Mouse (Mus musculus) stomach, embryonic 14.5 days (tissue): ENCODE measurements around the gene Tceanc2. TPM values are rescaled to one million over a fixed set of nuclear protein-coding genes. Genes with fewer than 3 reads are reported as not detected.

ENCODE experiments used
- ATAC-seq: fragments of 200-750 bp; cut with Nextera tagmentation; 2 replicates; pipeline ENCODE4 v1.8.0; 2017; ENCODE audit warnings: low read depth, moderate TSS enrichment; ENCODE audit not compliant: insufficient number of reproducible peaks, insufficient read depth, low FRiP score
- H3K27ac ChIP-seq: fragments of 300-500 bp; sonication (generic); 2 replicates; pipeline ENCODE4 v1.5.1; 2014; ENCODE audit warnings: mild to moderate bottlenecking, low read length, moderate library complexity, mixed read lengths
- H3K27me3 ChIP-seq: fragments of 300-500 bp; sonication (generic); 2 replicates; pipeline ENCODE4 v1.6.1; 2014; ENCODE audit warnings: low read length, control low read depth, mixed read lengths; ENCODE audit not compliant: control insufficient read depth, insufficient read depth
- H3K36me3 ChIP-seq: fragments of 300-500 bp; sonication (generic); 2 replicates; pipeline ENCODE4 v1.6.1; 2014; ENCODE audit warnings: mild to moderate bottlenecking, control low read depth, low read length, moderate library complexity, mixed read lengths; ENCODE audit not compliant: control insufficient read depth, insufficient read depth
- H3K4me1 ChIP-seq: fragments of 300-500 bp; sonication (generic); 2 replicates; pipeline ENCODE4 v1.6.1; 2014; ENCODE audit warnings: low read length, control low read depth, mixed read lengths; ENCODE audit not compliant: control insufficient read depth, insufficient read depth
- H3K4me2 ChIP-seq: fragments of 300-500 bp; sonication (generic); replicated peaks from 2 replicates; pipeline ENCODE4 v1.6.1; 2014; ENCODE audit warnings: low read depth, low read length, control low read depth
- H3K4me3 ChIP-seq: fragments of 300-500 bp; sonication (generic); 2 replicates; pipeline ENCODE4 v1.5.1; 2014; ENCODE audit warnings: low read depth, low read length, control low read depth
- H3K9ac ChIP-seq: fragments of 300-500 bp; sonication (generic); replicated peaks from 2 replicates; pipeline ENCODE4 v1.6.1; 2014; ENCODE audit warnings: low read depth, mild to moderate bottlenecking, control low read depth, low read length, moderate library complexity, mixed read lengths
- H3K9me3 ChIP-seq: fragments of 300-500 bp; sonication (generic); 2 replicates; pipeline ENCODE4 v1.6.1; 2016; ENCODE audit warnings: low read depth, low read length, control low read depth; ENCODE audit not compliant: control insufficient read depth
- WGBS: fragments of 180-500 bp; shearing (Covaris S2); extraction: QIAGEN DNeasy Blood & Tissue Kit; methylation state at CpG from one replicate; pipeline ENCODE4 v1.1.7; 2014; 5-methylcytosine and 5-hydroxymethylcytosine counted together
- polyA plus RNA-seq: library from polyadenylated mRNA; unstranded; fragments of >200 nt; fragmentation: Nextera tagmentation; extraction: Ambion mirVana; gene quantifications from 2 replicates; pipeline ENCODE4 v1.2.1, GENCODE M21; 2014

Tceanc2 gene
- polyA plus RNA-seq, 1 experiment from 2014 or later = 20.8 TPM

DNA sequence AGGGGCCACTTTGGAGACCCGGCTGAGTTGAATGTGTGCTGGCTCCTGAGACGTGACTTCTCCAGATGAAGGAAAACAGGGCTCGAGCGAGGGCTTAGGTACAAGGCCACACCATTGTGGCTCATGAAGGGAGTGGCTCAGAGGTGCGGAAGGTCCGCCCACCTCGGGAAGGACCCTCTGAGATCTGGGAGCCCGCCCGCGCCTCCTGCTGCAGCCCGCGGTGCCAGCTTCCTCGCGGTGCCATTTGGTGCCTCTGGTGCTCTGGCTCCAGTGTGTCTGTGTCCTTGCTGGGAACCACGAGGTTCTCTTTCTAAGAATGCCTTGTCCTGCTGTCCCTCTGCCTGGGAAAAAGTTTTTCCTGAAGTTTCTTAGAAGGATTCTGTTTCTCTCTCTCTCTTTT, 81.0 kb downstream of the Tceanc2 start:
- no peak overlapping the region for H3K4me3 ChIP-seq
- no peak overlapping the region for H3K27ac ChIP-seq
- no peak overlapping the region for H3K4me2 ChIP-seq
- H3K27me3 ChIP-seq = no peaks in the 10 kb centered on the region
- no peak for ATAC-seq
- WGBS = 42% methylated on average over 15 of the region's 15 CpGs
- H3K4me1 ChIP-seq = 0 out of 2 replicates have a peak, but pooled peaks cover 4% of the 10 kb centered on the region
- no peaks in the 10 kb centered on the region for H3K9me3 ChIP-seq
- no peaks in the 10 kb centered on the region for H3K36me3 ChIP-seq
- no peak overlapping the region for H3K9ac ChIP-seq

DNA sequence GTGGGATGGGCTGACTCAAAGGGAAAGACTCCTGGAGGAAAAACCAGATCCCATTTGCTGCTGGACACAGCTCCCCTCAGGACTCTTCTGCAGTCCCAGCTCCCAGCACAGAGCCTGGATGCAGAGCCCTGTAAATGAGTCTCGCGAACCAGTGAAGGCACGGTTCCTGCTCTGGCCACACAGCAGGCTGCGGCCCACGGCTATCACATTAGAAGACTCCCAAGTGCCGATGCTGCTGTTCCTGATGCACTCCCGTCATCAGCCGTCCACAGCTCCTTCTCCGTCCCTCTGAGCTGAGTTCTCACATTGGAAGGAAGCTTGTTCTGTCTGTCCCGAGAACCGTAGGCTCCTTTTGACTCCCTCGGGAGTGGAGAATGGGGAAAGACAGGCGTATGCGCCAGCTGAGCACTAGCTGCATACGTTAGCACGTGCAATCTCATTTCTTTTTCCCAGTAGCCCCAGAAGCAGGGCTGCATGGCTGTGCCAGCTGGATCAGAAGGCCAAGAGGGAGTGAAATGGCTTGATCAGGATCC, 82.0 kb downstream of the Tceanc2 start, which contains the start of gene Cdcp2:
Gene Cdcp2 (plus strand): TSS at position 51 of the 533 bp plus-strand sequence.
- Histone ChIP-seq H3K9me3 (no peaks in the 10 kb centered on the region), H3K9ac (0 out of 2 replicates have a peak within 1 kb of the TSS, but pooled peaks have one; percentile 14), H3K27me3 (no peaks in the 10 kb centered on the region), H3K4me2 (no peak within 1 kb of the TSS), H3K36me3 (no peaks in the 10 kb centered on the region), H3K4me1 (0 out of 2 replicates have a peak, but pooled peaks cover 4% of the 10 kb centered on the region), H3K4me3 (no peak within 1 kb of the TSS), H3K27ac (no peak within 1 kb of the TSS)
- no peak for ATAC-seq
- WGBS = 68% methylated on average over 16 of the region's 16 CpGs

DNA sequence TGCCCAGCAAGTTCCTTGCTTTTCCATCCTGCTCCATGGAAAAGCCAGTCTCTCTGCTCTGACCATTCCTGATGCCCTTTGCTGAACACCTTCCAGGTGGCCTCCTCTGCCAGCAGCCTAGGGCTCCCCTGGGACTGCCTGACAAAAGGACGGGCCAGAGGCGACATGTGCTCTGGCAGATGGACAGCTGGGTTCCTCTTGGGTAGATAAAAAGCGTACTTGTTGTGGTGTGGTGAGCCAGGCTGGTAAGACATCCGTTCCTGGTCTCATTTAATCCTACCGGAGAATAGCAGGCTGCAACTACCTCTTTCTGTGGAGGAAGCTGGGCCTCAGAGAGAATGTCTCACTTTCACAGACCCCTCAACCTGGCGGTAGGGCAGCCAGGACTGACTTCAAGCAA, 82.9 kb downstream of the Tceanc2 start:
- no peak for ATAC-seq
- H3K9ac ChIP-seq = no peak overlapping the region
- H3K27me3 ChIP-seq = no peaks in the 10 kb centered on the region
- 0 out of 2 replicates have a peak, but pooled peaks cover 4% of the 10 kb centered on the region for H3K4me1 ChIP-seq
- no peak overlapping the region for H3K4me3 ChIP-seq
- no peak overlapping the region for H3K27ac ChIP-seq
- no peak overlapping the region for H3K4me2 ChIP-seq
- WGBS = 62% methylated on average over 6 of the region's 6 CpGs
- H3K36me3 ChIP-seq = no peaks in the 10 kb centered on the region
- no peaks in the 10 kb centered on the region for H3K9me3 ChIP-seq

DNA sequence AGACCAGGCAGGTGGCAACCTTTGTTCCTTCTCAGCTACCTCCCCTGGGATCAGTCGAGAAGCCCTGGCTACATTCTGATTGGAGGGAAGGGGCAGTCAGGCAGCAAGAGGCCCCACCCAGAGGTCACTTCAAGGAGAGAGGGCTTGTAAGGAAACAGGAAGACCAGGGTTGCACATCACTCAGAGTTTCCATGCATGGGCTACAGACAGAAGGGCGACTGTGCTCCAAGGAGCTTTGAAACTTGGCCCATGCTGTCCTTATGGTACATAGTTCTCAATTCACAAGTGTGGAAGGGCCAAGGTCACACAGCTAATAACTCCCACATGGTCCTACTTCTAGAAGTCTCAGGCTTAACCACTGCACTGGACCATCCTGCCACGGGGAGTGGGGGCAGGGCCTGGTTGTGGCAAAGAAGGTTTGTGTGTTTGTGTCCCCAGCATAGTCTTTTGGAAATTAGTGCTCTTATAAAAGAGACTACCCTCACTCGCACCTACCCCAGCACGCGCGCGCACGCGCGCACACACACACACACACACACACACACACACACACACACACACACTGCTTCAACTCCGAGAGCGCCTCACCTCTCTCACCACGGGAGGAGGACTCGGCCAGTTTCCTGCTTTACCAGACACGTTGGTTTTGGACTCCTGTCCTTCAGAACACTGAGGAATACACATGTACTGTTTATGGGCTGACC, 84.3 kb downstream of the Tceanc2 start:
- Histone ChIP-seq H3K27me3 (no peaks in the 10 kb centered on the region), H3K9me3 (no peaks in the 10 kb centered on the region), H3K27ac (no peak overlapping the region), H3K36me3 (no peaks in the 10 kb centered on the region), H3K4me2 (no peak overlapping the region), H3K4me1 (0 out of 2 replicates have a peak, but pooled peaks cover 4% of the 10 kb centered on the region), H3K4me3 (no peak overlapping the region), H3K9ac (no peak overlapping the region)
- no peak for ATAC-seq
- WGBS = 79% methylated on average over 16 of the region's 16 CpGs

DNA sequence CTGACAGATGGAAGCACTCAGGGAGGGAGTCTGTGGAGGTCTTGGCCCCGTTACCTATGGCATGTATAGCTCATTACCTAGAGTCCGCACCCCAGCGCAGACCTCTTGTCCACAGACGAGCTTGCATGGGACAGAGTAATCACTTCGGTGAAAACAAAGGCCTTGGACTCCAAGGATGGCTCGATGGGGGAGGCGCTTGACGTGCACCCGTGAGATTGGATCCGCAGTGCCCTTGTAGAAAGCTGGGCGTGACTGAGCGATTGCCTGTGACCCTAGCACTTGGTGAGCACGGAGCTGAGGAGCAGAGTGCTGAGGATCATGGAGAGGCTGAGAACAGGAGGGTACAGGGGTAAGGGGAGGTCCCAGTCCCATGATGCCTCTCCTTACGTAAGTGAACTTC, 87.2 kb downstream of the Tceanc2 start:
- WGBS = 77% methylated on average over 14 of the region's 14 CpGs
- ATAC-seq = no peak
- Histone ChIP-seq H3K36me3 (no peaks in the 10 kb centered on the region), H3K4me3 (no peak overlapping the region), H3K9ac (no peak overlapping the region), H3K27ac (no peak overlapping the region), H3K9me3 (no peaks in the 10 kb centered on the region), H3K4me1 (no peaks in the 10 kb centered on the region), H3K27me3 (no peaks in the 10 kb centered on the region), H3K4me2 (no peak overlapping the region)

DNA sequence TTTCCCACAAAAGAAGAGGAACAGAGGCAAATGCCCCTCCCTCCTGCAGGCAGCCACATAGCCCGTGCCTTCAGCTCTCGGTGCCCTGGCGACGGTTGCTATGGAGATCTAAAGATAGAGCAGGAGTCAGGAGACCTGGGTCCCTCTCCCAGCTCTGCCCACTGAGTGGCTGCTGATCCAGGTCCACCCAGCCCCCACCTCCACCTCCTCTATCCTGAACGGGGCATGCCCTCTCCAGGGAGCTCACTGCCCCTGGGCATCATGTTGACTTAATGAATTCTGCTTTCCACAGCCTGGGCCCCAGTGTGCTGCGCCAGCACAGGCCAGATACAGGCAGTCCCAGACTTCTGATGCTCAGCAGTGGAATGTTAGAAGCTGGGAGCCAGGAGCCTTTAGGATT, 94.1 kb downstream of the Tceanc2 start:
- 19% methylated on average over 6 of the region's 6 CpGs for WGBS
- Histone ChIP-seq H3K9me3 (no peaks in the 10 kb centered on the region), H3K9ac (no peak overlapping the region), H3K4me2 (no peak overlapping the region), H3K4me3 (no peak overlapping the region), H3K27me3 (no peaks in the 10 kb centered on the region), H3K27ac (no peak overlapping the region), H3K4me1 (no peaks in the 10 kb centered on the region), H3K36me3 (no peaks in the 10 kb centered on the region)
- ATAC-seq = peak; percentile 63; the same call in 1 of the 2 replicates

DNA sequence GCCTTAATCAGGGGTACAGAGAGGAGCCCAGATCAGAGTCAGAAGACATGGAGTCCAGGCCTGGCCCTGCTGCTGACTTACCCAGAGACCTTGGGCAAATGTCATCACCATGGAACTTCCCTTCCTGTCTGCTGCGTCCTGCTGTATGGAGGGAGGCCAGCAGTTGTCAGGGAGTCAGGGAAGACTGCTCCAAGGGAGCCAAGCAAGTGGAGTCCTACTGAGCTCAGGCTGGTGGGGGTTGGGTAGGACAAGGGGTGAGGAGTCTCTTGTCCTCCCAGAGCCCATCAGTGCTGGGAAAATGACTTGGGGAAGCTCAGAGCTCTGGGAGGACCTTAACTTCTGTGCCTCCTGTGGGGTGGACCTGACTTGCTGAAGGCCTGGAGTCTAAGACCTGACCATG, 94.6 kb downstream of the Tceanc2 start:
- Histone ChIP-seq H3K27ac (no peak overlapping the region), H3K4me3 (no peak overlapping the region), H3K4me2 (no peak overlapping the region), H3K9ac (no peak overlapping the region), H3K36me3 (no peaks in the 10 kb centered on the region), H3K9me3 (no peaks in the 10 kb centered on the region), H3K27me3 (no peaks in the 10 kb centered on the region), H3K4me1 (no peaks in the 10 kb centered on the region)
- ATAC-seq = no peak
- 40% methylated on average over 1 of the region's 1 CpGs for WGBS
